Mouse (Mus musculus): ENCODE data around the gene Plpp3.

The Plpp3 gene

GRCm38 (mm10) chr4:105157276-105158168 is at the start of gene Plpp3:
Gene Plpp3 (plus strand): TSS chr4:105157347.
- DNase-seq = peak; percentile 60

GRCm38 (mm10) chr4:105107943-105108640 is 49.1 kb upstream of the Plpp3 start:
- no peak for DNase-seq

DNA sequence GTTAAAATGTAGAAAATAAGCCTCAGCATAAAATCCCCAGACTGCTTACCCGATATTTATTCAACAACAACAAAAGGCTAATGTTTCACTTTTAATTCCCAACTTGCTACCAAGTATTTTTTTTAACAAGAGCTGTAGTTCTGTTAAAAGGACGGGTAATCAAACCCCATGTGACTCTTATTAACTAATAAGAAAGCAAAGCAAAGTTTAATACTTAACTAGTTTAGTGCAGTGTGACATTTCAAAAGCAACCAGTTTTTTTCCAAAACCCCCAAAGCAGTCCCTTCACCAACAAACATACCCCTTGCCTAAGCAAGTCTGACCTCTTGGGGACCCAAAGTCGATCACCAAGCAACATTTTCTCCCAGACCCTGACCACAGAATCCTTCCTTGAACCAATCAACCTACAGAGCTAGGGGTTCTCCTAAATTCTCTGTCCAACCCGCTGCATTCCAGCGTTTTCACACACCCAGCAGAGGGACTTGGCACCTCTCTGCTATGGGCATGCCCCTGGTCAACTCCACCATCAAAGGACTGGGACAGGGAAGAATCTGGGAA is 48.4 kb upstream of the Plpp3 start:
- no peak for DNase-seq

GRCm38 (mm10) chr4:105109199-105109989 is 47.8 kb upstream of the Plpp3 start, which contains the start of gene Prkaa2:
Gene Prkaa2 (minus strand): TSS chr4:105109890.
- peak; percentile 73 for DNase-seq

- no peak for DNase-seq
Measured at GRCm38 (mm10) chr4:105109990-105110683, 47.0 kb upstream of the Plpp3 start.

DNA sequence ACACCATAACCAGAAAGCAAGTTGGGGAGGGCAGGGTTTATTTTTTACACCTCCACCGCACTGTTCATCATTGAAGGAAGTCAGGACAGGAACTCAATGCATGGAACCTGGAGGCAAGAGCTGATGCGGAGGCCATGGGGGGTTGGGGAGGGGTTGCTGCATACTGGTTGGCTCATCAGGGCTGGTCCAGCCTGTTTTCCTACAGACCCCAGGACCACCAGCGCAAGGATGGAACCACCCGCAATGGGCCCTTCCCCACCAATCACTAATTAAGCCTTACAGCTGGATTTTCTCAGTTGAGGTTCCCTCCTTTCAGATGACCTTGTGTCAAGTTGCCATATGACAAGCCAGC is 46.5 kb upstream of the Plpp3 start:
- DNase-seq = no peak

DNA sequence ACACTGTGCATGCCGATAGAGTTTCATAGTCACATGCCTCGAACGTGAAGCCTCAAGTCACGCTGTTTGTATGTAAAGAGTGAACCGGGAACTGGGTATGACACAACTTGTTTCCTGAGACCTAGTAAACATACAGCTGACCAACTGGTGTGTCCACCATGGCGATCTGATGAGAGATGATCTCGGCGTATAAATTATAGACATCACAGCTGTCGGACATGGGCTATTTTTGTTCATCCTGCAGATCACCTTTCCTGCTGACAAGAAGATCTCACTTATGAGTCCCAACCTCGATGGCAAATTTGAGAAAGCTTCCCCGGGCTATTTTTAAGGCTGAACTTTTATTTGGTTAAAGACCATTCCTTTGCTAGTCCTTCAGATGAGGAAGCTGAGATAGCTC is 45.4 kb upstream of the Plpp3 start:
- DNase-seq = no peak

- no peak for DNase-seq
Measured at GRCm38 (mm10) chr4:105113042-105113441, 44.1 kb upstream of the Plpp3 start.

GRCm38 (mm10) chr4:105113468-105113867 is 43.7 kb upstream of the Plpp3 start:
- no peak for DNase-seq

GRCm38 (mm10) chr4:105121081-105121480 is 36.1 kb upstream of the Plpp3 start:
- DNase-seq = no peak

DNA sequence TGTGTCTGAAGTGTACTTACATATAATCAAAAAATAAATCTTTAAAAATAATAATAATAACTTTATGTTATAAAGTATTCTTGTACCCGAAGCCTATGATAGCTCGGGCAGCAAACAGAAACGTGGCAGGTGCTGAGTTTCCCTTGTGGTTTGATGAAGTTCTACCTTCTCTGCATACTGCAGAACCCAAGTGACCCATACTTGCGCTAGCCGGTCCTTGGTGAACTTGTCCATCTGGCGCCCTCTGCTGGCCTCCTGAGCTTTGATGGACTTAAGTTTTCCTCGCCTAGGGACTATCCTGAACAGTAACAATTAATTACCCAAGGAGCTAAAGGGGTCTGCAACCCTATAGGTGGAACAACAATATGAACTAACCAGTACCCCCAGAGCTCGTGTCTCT is 34.7 kb upstream of the Plpp3 start:
- DNase-seq = peak; percentile 51

DNA sequence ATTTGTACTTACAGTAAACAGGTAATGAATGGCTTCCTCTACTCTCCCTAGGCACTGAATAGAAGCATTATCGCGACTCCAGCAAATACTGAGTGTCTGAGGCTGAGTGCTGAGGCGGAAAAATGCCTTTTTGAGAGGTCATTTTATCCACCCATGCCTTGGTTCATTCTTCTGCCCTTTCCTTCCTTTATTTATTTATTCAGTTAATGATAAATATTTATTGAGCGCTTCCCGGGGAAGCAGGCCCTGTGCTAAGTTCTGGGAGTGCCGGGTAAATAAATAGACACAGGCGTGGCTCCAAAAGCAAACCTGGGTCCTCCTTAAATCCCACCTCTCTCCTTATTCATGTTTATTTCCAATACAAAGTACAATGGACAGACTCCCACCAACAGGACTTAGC is 27.9 kb upstream of the Plpp3 start:
- no peak for DNase-seq

GRCm38 (mm10) chr4:105131756-105132314 is 25.3 kb upstream of the Plpp3 start:
- DNase-seq = peak; percentile 50

- no peak for DNase-seq
Measured at GRCm38 (mm10) chr4:105133350-105134050, 23.6 kb upstream of the Plpp3 start.

DNA sequence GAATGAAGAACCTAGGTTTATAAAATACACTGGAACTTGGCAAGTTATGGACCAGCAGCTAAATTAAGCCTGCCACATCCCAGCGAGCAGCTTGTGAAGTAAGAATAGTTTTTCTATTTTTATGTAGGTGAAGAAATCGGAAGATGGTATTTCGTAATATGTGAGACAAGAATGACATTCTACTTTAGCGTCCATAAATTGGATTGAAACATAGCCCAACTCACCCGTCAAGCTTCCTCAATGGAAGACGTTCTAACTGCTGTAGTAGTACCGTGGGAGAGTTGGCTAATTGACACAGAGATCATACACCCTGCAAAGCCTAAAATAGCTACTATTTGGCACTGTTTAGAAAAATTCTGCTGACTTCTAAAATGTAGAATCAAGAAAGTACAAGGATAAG is 7.7 kb upstream of the Plpp3 start:
- no peak for DNase-seq

- peak; percentile 66 for DNase-seq
Measured at GRCm38 (mm10) chr4:105151911-105152690, 5.0 kb upstream of the Plpp3 start.

DNA sequence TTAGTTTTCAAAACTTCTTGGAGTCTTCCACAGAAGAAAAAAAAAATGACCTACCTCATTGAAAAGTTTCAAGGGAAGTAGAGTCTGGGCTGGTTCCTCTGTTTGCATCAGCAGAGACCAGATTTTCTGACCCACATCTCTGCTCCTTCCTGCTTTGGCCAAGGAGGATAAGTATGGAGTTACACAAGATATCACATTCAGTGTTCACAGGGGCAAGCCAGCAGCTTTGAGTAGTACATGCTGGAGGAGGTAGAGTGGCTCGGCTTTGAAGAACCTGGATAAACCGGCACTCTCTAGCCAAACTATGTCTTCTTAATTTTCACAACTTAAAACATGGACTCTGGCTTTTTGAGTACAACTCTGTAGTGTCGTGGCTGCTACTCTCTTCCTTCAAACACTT is 3.9 kb upstream of the Plpp3 start:
- no peak for DNase-seq

GRCm38 (mm10) chr4:105156281-105156680 is 866 bp upstream of the Plpp3 start:
- no peak for DNase-seq

- DNase-seq = no peak
Measured at GRCm38 (mm10) chr4:105156955-105157275, 232 bp upstream of the Plpp3 start.

- peak; percentile 77 for DNase-seq
Measured at GRCm38 (mm10) chr4:105158169-105158555, 1.0 kb downstream of the Plpp3 start.
